Mouse (Mus musculus): ENCODE measurements around the gene Scgb1b17.
"Not testable (repeated sequence)": the region's sequence is repeated elsewhere in the genome, so short reads cannot be mapped to it uniquely, and the experiment has no call there.

Scgb1b17 gene

GRCm38 (mm10) chr7:33063149-33063548 lies at the start of gene Scgb1b17:
Gene Scgb1b17, plus strand, starts transcription at chr7:33063449.
- DNase-seq (ENCODE audit: low spot score), result not testable (repeated sequence)

GRCm38 (mm10) chr7:33056461-33056860 lies 6.8 kb upstream of the Scgb1b17 start, which contains the start of gene Scgb2b17:
Gene Scgb2b17, minus strand, starts transcription at chr7:33056561.
- DNase-seq (ENCODE audit: low spot score), result not testable (repeated sequence)
